Mouse (Mus musculus) heart, postnatal 25 days (tissue): Measurements from ENCODE around the gene Actr5. TPM values are rescaled to one million over a fixed set of nuclear protein-coding genes. Genes with fewer than 3 reads are reported as not detected.

ENCODE experiments used
- DNase-seq: peaks from one replicate; pipeline ENCODE4 v3.0.0; 2022; ENCODE audit warnings: low spot score
- intact Hi-C: fragments of 180-260 bp; cut with DNase I; formaldehyde crosslinking; loops from one replicate; pipeline ENCODE4 v1.15.1; 2025
- total RNA-seq, 2 experiments: library from RNA; stranded (reverse); gene quantifications; 2 replicates each; pipeline ENCODE4 v1.2.3; 2021

Gene Actr5
- 1 to 10 TPM; 5.3 to 5.5 TPM for total RNA-seq

- peak; percentile 88 for DNase-seq
- intact Hi-C loops: loop anchor here (5.0 to 10.0 kb wide), 2 partner anchors 77 to 210 kb away; no protein-coding TSS in a partner anchor
Measured at GRCm38 (mm10) chr2:158624718-158625222, at the start of gene Actr5. Gene Actr5 (plus strand): TSS chr2:158624888.

GRCm38 (mm10) chr2:158579979-158580378 is 44.7 kb upstream of the Actr5 start:
- intact Hi-C loops: no loop called here
- no peak for DNase-seq

- DNase-seq: no peak
- intact Hi-C loops: no loop called here
Measured at GRCm38 (mm10) chr2:158584621-158585358, 39.9 kb upstream of the Actr5 start.

GRCm38 (mm10) chr2:158588524-158589271 is 36.0 kb upstream of the Actr5 start:
- no peak for DNase-seq
- intact Hi-C loops: no loop called here

GRCm38 (mm10) chr2:158590495-158590894 is 34.2 kb upstream of the Actr5 start:
- intact Hi-C loops: no loop called here
- DNase-seq: no peak

GRCm38 (mm10) chr2:158591286-158591685 is 33.4 kb upstream of the Actr5 start:
- intact Hi-C loops: no loop called here
- no peak for DNase-seq

GRCm38 (mm10) chr2:158593371-158593770 is 31.3 kb upstream of the Actr5 start:
- DNase-seq: no peak
- intact Hi-C loops: no loop called here

- no peak for DNase-seq
- intact Hi-C loops: no loop called here
Measured at GRCm38 (mm10) chr2:158595103-158595502, 29.6 kb upstream of the Actr5 start.

- intact Hi-C loops: no loop called here
- DNase-seq: no peak
Measured at GRCm38 (mm10) chr2:158595577-158595976, 29.1 kb upstream of the Actr5 start.

- intact Hi-C loops: no loop called here
- DNase-seq: no peak
Measured at GRCm38 (mm10) chr2:158596803-158597202, 27.9 kb upstream of the Actr5 start.

- no peak for DNase-seq
- intact Hi-C loops: no loop called here
Measured at GRCm38 (mm10) chr2:158600517-158600916, 24.2 kb upstream of the Actr5 start.

- intact Hi-C loops: no loop called here
- no peak for DNase-seq
Measured at GRCm38 (mm10) chr2:158601326-158601725, 23.4 kb upstream of the Actr5 start.

- DNase-seq: no peak
- intact Hi-C loops: no loop called here
Measured at GRCm38 (mm10) chr2:158602663-158603062, 22.0 kb upstream of the Actr5 start.

- DNase-seq: no peak
- intact Hi-C loops: no loop called here
Measured at GRCm38 (mm10) chr2:158606511-158606964, 18.1 kb upstream of the Actr5 start.

GRCm38 (mm10) chr2:158609681-158610080 is 15.0 kb upstream of the Actr5 start:
- intact Hi-C loops: no loop called here
- no peak for DNase-seq

GRCm38 (mm10) chr2:158610488-158611325 is 14.0 kb upstream of the Actr5 start, which contains the start of gene Slc32a1:
Gene Slc32a1 (plus strand): TSS chr2:158610767.
- no peak for DNase-seq
- intact Hi-C loops: no loop called here

GRCm38 (mm10) chr2:158611326-158611719 is 13.4 kb upstream of the Actr5 start:
- no peak for DNase-seq
- intact Hi-C loops: no loop called here

- intact Hi-C loops: no loop called here
- DNase-seq: no peak
Measured at GRCm38 (mm10) chr2:158611726-158612670, 12.7 kb upstream of the Actr5 start.

GRCm38 (mm10) chr2:158612671-158613250 is 11.9 kb upstream of the Actr5 start:
- no peak for DNase-seq
- intact Hi-C loops: no loop called here
